Mouse (Mus musculus) cerebellum, adult 8-10 months (tissue): ENCODE results near the gene Hba-a2.

ENCODE experiments used
- DNase-seq: peaks from one replicate; pipeline ENCODE4 v3.0.0; 2022

The Hba-a2 gene

GRCm38 (mm10) chr11:32321196-32321565 is 24.9 kb downstream of the Hba-a2 start:
- peak; percentile 27 for DNase-seq

- DNase-seq, result peak; percentile 80
Measured at GRCm38 (mm10) chr11:32324609-32325008, 28.3 kb downstream of the Hba-a2 start.

GRCm38 (mm10) chr11:32331075-32331474 is 34.8 kb downstream of the Hba-a2 start:
- DNase-seq, result no peak

GRCm38 (mm10) chr11:32331861-32332260 is 35.6 kb downstream of the Hba-a2 start:
- no peak for DNase-seq

- no peak for DNase-seq
Measured at GRCm38 (mm10) chr11:32333235-32333634, 36.9 kb downstream of the Hba-a2 start.

GRCm38 (mm10) chr11:32336435-32336907 is 40.2 kb downstream of the Hba-a2 start:
- DNase-seq, result no peak

- DNase-seq, result no peak
Measured at GRCm38 (mm10) chr11:32339131-32339531, 42.8 kb downstream of the Hba-a2 start.

GRCm38 (mm10) chr11:32340476-32341473 is 44.5 kb downstream of the Hba-a2 start:
- no peak for DNase-seq

GRCm38 (mm10) chr11:32342770-32343191 is 46.5 kb downstream of the Hba-a2 start:
- DNase-seq, result peak; percentile 30

- DNase-seq, result no peak
Measured at GRCm38 (mm10) chr11:32343350-32343749, 47.1 kb downstream of the Hba-a2 start.

GRCm38 (mm10) chr11:32345504-32346297 is 49.4 kb downstream of the Hba-a2 start:
- no peak for DNase-seq
